Mouse (Mus musculus): ENCODE data around the gene Has3.

The Has3 gene

DNA sequence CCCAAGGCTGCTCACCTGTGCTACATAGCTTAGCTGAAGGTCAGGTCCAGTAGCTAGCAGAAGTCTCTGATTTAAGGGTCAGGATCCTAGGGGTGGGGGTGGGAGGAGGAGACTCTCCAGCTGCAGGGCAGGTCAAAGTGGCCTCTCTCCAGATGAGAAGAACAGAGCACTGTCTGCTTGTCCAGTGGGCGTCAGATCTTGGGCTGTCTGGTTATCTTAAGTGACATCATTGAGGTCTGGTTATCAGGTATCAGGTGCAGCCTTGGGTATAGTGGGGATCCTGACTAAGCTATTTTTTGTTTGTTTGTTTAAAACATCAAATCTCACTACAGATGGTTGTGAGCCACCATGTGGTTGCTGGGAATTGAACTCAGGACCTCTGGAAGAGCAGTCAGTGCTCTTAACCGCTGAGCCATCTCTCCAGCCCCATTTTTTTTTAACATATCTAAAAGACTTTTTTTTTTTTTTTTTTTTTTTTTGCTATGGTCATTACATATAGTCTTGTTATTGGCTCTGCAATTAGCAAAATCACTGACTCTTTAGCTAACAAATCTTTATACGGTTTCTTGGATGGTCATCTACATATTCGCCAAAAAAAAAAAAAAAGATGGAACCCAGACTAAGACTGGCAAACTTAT, 63.6 kb downstream of the Has3 start:
- DNase-seq: no peak
